Mouse (Mus musculus) hindbrain, embryonic 15.5 days (tissue): ENCODE data around the gene AW209491. TPM values are rescaled to one million over a fixed set of nuclear protein-coding genes. Genes with fewer than 3 reads are reported as not detected.

Experiments used
- ATAC-seq: fragments of 200-750 bp; cut with Nextera tagmentation; 2 replicates; pipeline ENCODE4 v1.8.0; 2017; ENCODE audit warnings: low read depth, moderate number of reproducible peaks, moderate TSS enrichment; ENCODE audit not compliant: low FRiP score
- H3K27ac ChIP-seq: fragments of 300-500 bp; sonication (generic); replicated peaks from 2 replicates; pipeline ENCODE4 v1.5.1; 2015; ENCODE audit warnings: mild to moderate bottlenecking, inconsistent platforms
- H3K27me3 ChIP-seq: fragments of 300-500 bp; sonication (generic); 2 replicates; pipeline ENCODE4 v1.6.1; 2015; ENCODE audit warnings: control low read depth, inconsistent platforms
- H3K36me3 ChIP-seq: fragments of 300-500 bp; sonication (generic); 2 replicates; pipeline ENCODE4 v1.6.1; 2015; ENCODE audit warnings: control low read depth, inconsistent platforms
- H3K4me1 ChIP-seq: fragments of 300-500 bp; sonication (generic); replicated peaks from 2 replicates; pipeline ENCODE4 v1.6.1; 2015; ENCODE audit warnings: control low read depth, inconsistent platforms
- H3K4me2 ChIP-seq: fragments of 300-500 bp; sonication (generic); 2 replicates; pipeline ENCODE4 v1.6.1; 2015; ENCODE audit warnings: moderate library complexity, mild to moderate bottlenecking, inconsistent platforms
- H3K4me3 ChIP-seq: fragments of 300-500 bp; sonication (generic); 2 replicates; pipeline ENCODE4 v1.5.1; 2015; ENCODE audit warnings: mild to moderate bottlenecking, inconsistent platforms
- H3K9ac ChIP-seq: fragments of 300-500 bp; sonication (generic); 2 replicates; pipeline ENCODE4 v1.6.1; 2015; ENCODE audit warnings: inconsistent platforms
- H3K9me3 ChIP-seq: fragments of 300-500 bp; sonication (generic); 2 replicates; pipeline ENCODE4 v1.6.1; 2016; ENCODE audit warnings: control low read depth, inconsistent platforms
- WGBS: fragments of 180-500 bp; shearing (Covaris S2); methylation state at CpG from one replicate; pipeline ENCODE4 v1.1.7; 2015; 5-methylcytosine and 5-hydroxymethylcytosine counted together
- polyA plus RNA-seq: library from polyadenylated mRNA; unstranded; fragments of >200 nt; fragmentation: Nextera tagmentation; extraction: Ambion mirVana; gene quantifications from 2 replicates; pipeline ENCODE4 v1.2.1, GENCODE M21; 2015

The AW209491 gene
- polyA plus RNA-seq = 45.1 and 45.2 TPM in 2 replicates

DNA sequence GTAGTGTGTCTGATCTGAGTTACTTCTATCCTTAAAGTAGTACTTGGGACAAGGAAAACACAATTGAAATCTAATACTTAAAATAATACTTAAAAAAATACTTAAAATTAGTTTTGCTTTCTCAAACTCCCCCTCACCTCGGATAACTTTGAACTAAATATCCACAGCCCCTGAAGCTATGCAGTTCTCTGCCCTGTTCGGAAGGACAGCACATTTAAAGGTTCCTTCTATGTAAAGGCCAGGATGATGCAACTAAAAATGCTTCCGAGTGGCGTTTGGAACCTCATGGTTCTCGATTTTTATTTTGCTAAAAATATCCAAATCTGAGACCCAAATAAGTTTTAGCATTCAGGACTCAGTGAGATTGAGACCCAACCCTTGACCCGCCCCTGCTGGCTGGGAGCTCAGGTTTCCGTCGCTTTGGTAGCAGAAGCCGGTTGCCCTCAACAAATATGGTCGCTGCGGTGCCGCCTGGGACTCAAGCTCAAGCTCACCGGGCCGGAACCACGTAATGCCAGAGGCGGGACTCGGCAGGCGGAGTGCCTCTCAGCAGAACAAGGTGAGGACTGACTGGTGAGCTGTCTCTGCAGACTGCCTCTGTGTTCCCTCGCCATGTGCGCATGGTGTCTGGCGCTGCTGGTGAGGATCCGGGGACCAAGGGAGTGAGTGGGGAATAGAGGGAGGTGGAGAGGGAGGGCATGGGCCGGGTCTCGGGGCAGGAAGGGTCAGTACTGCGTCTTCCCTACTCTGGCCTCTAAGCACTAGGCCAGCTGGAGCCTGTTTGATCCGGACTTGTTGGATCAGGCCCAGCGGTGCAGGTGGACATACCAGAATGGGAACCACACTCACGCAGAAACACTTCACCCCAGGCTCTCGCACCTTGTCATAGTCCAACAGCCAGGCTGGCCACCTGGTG, at the start of gene AW209491:
Gene AW209491, plus strand, starts transcription at position 429 of the 916 bp plus-strand sequence.
- Histone ChIP-seq H3K9me3 (no peaks in the 10 kb centered on the region), H3K36me3 (peaks cover 22% of the 10 kb centered on the region), H3K4me2 (peak within 1 kb of the TSS; percentile 68), H3K4me1 (peaks cover 15% of the 10 kb centered on the region), H3K27me3 (no peaks in the 10 kb centered on the region), H3K4me3 (peak within 1 kb of the TSS; percentile 56), H3K9ac (peak within 1 kb of the TSS; percentile 59), H3K27ac (peak within 1 kb of the TSS; percentile 83)
- peak; percentile 97 for ATAC-seq
- under 1% methylated on average over 29 of the region's 29 CpGs for WGBS

- Histone ChIP-seq H3K9ac (no peak overlapping the region), H3K4me3 (no peak overlapping the region), H3K9me3 (no peaks in the 10 kb centered on the region), H3K4me2 (no peak overlapping the region), H3K27me3 (no peaks in the 10 kb centered on the region), H3K4me1 (no peaks in the 10 kb centered on the region), H3K36me3 (no peaks in the 10 kb centered on the region), H3K27ac (no peak overlapping the region)
- 83% methylated on average over 3 of the region's 3 CpGs for WGBS
- ATAC-seq = no peak
Measured at GRCm38 (mm10) chr13:14580392-14580791, 49.6 kb upstream of the AW209491 start.

DNA sequence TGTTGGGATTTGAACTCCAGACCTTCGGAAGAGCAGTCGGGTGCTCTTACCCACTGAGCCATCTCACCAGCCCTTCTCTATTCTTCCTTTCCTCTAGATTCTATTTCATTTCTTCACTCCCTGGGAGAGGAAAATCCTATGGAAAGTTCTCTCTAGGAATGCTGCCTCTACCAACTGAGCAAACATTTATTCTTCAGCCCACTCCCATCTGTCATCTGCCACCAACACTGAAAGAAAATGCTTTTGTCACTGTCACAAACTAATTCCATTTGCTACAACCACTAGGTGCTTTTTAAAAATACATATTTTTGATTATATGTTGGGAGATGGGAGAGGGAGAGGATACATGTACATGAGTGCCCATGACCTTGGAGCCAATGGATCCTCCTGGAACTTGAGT, 27.2 kb upstream of the AW209491 start:
- ATAC-seq = no peak
- H3K4me3 ChIP-seq = no peak overlapping the region
- no peaks in the 10 kb centered on the region for H3K27me3 ChIP-seq
- no peaks in the 10 kb centered on the region for H3K4me1 ChIP-seq
- WGBS = 92% methylated on average over 2 of the region's 2 CpGs
- no peak overlapping the region for H3K9ac ChIP-seq
- no peak overlapping the region for H3K4me2 ChIP-seq
- H3K36me3 ChIP-seq = no peaks in the 10 kb centered on the region
- no peaks in the 10 kb centered on the region for H3K9me3 ChIP-seq
- H3K27ac ChIP-seq = no peak overlapping the region

GRCm38 (mm10) chr13:14607616-14608015, 22.3 kb upstream of the AW209491 start:
- Histone ChIP-seq H3K4me2 (no peak overlapping the region), H3K4me1 (peaks cover 13% of the 10 kb centered on the region), H3K9ac (no peak overlapping the region), H3K9me3 (no peaks in the 10 kb centered on the region), H3K27me3 (no peaks in the 10 kb centered on the region), H3K36me3 (peaks cover 10% of the 10 kb centered on the region), H3K4me3 (no peak overlapping the region), H3K27ac (no peak overlapping the region)
- no peak for ATAC-seq

- H3K4me2 ChIP-seq = peak overlapping the region; percentile 60
- no peaks in the 10 kb centered on the region for H3K9me3 ChIP-seq
- peaks cover 22% of the 10 kb centered on the region for H3K36me3 ChIP-seq
- H3K27ac ChIP-seq = peak overlapping the region; percentile 85
- peak; percentile 78 for ATAC-seq
- peak overlapping the region; percentile 92 for H3K4me3 ChIP-seq
- whole genome bisulfite sequencing = 10% methylated on average over 10 of the region's 10 CpGs
- H3K9ac ChIP-seq = peak overlapping the region; percentile 88
- H3K27me3 ChIP-seq = no peaks in the 10 kb centered on the region
- H3K4me1 ChIP-seq = peaks cover 13% of the 10 kb centered on the region
Measured at GRCm38 (mm10) chr13:14612463-14612862, 17.5 kb upstream of the AW209491 start.

DNA sequence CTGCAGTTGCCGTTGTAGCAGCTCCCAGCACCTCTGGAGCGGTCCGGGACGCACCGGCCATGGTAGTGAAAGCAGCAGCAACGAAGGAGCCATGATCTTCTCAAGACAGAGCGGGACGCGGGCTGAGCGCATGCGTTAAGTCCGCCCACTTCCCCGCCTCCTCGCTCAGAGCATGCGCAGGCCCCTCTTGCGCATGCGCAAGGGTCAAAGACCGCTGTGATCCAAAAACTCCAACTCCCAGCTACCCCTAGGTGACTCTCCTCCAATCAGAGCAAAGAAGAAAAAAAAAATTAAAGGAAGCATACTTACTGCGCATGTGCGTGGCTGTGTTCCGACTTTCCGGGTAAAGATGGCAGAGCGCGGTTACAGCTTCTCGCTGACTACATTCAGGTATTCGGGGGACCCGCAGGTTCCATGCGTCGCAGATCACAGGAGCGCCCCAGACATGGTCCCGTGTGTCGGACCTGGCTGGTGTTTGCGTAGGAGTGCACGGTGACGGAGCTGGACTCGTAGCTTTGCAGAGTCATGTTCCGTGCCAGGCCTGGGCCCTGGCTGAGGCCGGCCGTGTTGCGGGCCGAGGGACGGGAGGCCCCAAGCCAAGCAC, 16.9 kb upstream of the AW209491 start, which contains the start of the genes Mrpl32 and Psma2:
Gene Mrpl32, minus strand, starts transcription at position 240 of the 604 bp plus-strand sequence.
Gene Psma2, plus strand, starts transcription at position 315 of the 604 bp plus-strand sequence.
- H3K4me3 ChIP-seq = peak within 1 kb of the TSS; percentile 92
- peaks cover 13% of the 10 kb centered on the region for H3K4me1 ChIP-seq

DNA sequence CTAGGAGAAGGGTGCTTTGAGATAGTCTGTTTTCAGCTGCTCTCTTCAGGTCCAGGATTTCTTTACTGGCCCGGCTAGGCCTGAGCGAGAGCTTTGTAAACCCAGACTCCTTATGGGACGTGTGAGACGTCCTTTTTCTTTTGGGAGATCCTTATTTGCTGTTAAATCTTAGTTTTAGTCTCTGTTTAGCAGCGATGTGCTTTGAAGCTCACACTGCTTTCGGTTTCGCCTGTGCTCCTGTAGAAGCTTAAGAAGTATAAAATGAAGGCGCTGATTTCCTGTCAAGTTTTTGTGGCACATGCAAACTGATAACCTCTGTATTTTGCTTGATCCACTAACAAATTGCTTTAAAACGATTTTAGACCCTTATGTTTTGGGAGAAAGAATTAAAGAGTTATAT, 16.4 kb upstream of the AW209491 start:
- H3K4me1 ChIP-seq = peaks cover 13% of the 10 kb centered on the region
- H3K27ac ChIP-seq = peak overlapping the region; percentile 80
- 1% methylated on average over 9 of the region's 9 CpGs for whole genome bisulfite sequencing
- no peaks in the 10 kb centered on the region for H3K9me3 ChIP-seq
- peaks cover 29% of the 10 kb centered on the region for H3K36me3 ChIP-seq
- H3K4me2 ChIP-seq = peak overlapping the region; percentile 73
- H3K27me3 ChIP-seq = no peaks in the 10 kb centered on the region
- H3K4me3 ChIP-seq = peak overlapping the region; percentile 92
- H3K9ac ChIP-seq = peak overlapping the region; percentile 96
- no peak for ATAC-seq

More for the DNA sequence above, 16.9 kb upstream of the AW209491 start, which contains the start of the genes Mrpl32 and Psma2:
- Histone ChIP-seq H3K9me3 (no peaks in the 10 kb centered on the region), H3K4me2 (peak within 1 kb of the TSS; percentile 73), H3K9ac (peak within 1 kb of the TSS; percentile 96), H3K27ac (peak within 1 kb of the TSS; percentile 85), H3K27me3 (no peaks in the 10 kb centered on the region), H3K36me3 (peaks cover 27% of the 10 kb centered on the region)
- peak; percentile 98 for ATAC-seq
- 0% methylated on average over 42 of the region's 42 CpGs for WGBS

GRCm38 (mm10) chr13:14618724-14619123, 11.2 kb upstream of the AW209491 start:
- H3K4me2 ChIP-seq = no peak overlapping the region
- 37% methylated on average over 2 of the region's 2 CpGs for WGBS
- H3K9ac ChIP-seq = no peak overlapping the region
- H3K36me3 ChIP-seq = peaks cover 52% of the 10 kb centered on the region
- H3K4me3 ChIP-seq = no peak overlapping the region
- H3K4me1 ChIP-seq = no peaks in the 10 kb centered on the region
- no peak overlapping the region for H3K27ac ChIP-seq
- H3K9me3 ChIP-seq = no peaks in the 10 kb centered on the region
- peak; percentile 59 for ATAC-seq
- H3K27me3 ChIP-seq = no peaks in the 10 kb centered on the region

DNA sequence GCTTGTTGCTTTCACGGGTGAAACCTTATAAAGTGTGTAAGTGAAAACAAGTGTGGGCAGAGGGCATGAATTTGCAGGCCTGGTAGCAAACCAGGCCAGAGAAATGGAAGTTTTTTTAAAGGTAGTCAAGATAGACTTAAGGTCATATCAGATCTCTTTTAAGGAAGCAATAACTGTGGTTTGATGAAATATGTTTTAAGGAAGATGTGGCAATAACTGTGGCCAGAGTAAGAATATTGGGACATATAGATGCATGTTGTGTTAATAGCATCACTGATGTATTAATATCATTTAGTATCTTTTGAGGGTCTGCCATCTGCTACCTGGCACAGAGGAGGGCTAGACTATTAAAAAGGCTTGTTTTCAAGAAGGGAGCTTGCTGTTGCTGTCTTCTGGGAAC, 10.0 kb downstream of the AW209491 start:
- WGBS = 59% methylated on average over 1 of the region's 1 CpGs
- no peak for ATAC-seq
- Histone ChIP-seq H3K4me1 (no peaks in the 10 kb centered on the region), H3K27me3 (no peaks in the 10 kb centered on the region), H3K9me3 (no peaks in the 10 kb centered on the region), H3K27ac (no peak overlapping the region), H3K4me3 (no peak overlapping the region), H3K36me3 (peaks cover 36% of the 10 kb centered on the region), H3K4me2 (no peak overlapping the region), H3K9ac (no peak overlapping the region)

- no peak for ATAC-seq
- H3K27ac ChIP-seq = no peak overlapping the region
- no peak overlapping the region for H3K4me2 ChIP-seq
- no peaks in the 10 kb centered on the region for H3K36me3 ChIP-seq
- H3K9me3 ChIP-seq = no peaks in the 10 kb centered on the region
- WGBS = 12% methylated on average over 1 of the region's 1 CpGs
- no peak overlapping the region for H3K4me3 ChIP-seq
- H3K9ac ChIP-seq = no peak overlapping the region
- no peaks in the 10 kb centered on the region for H3K4me1 ChIP-seq
- no peaks in the 10 kb centered on the region for H3K27me3 ChIP-seq
Measured at GRCm38 (mm10) chr13:14649301-14649700, 19.3 kb downstream of the AW209491 start.

DNA sequence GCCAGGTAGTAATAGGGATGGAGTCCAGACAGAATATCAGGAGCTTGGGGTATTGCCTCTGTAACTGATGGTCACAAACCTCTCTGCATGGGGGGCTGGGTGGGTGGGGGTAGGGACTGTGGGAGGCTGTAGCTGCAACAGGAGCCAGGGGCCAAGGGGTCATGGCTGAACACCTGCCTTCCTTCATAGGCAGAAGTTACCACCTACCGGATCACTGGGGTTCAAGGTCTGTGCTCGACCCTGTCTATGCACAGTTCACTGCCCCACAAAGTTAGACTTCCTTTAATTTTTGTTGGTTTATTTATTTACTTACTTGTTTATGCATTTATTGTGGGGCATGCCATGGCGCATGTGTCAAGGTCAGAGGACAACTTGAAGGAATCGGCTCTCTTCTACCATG, 37.2 kb downstream of the AW209491 start:
- Histone ChIP-seq H3K4me1 (no peaks in the 10 kb centered on the region), H3K9me3 (no peaks in the 10 kb centered on the region), H3K4me3 (no peak overlapping the region), H3K27ac (no peak overlapping the region), H3K9ac (no peak overlapping the region), H3K4me2 (no peak overlapping the region), H3K36me3 (no peaks in the 10 kb centered on the region), H3K27me3 (no peaks in the 10 kb centered on the region)
- WGBS = 87% methylated on average over 4 of the region's 4 CpGs
- ATAC-seq = no peak

DNA sequence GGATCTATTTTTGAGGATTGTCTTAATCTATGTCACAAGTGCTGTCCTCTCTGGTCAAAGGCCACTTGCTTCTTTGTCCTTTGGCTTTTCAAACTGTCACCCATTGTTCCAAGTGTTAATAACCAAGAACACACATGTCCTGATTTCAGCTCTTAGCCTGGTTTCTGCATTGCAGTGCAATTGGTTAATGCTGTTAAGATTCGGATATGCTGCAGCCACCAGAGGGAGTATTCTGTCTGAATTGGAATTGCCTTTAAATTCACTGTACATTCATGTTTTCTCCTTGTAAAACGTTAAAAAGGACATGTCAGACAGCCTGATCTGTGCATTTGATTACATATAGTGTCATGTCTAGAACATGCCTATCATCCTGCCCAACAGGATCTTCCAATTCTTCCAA, 40.4 kb downstream of the AW209491 start:
- WGBS = 21% methylated on average over 2 of the region's 2 CpGs
- ATAC-seq = no peak
- Histone ChIP-seq H3K27me3 (no peaks in the 10 kb centered on the region), H3K9me3 (no peaks in the 10 kb centered on the region), H3K4me3 (no peak overlapping the region), H3K27ac (no peak overlapping the region), H3K4me1 (no peaks in the 10 kb centered on the region), H3K9ac (no peak overlapping the region), H3K4me2 (no peak overlapping the region), H3K36me3 (no peaks in the 10 kb centered on the region)
